Mouse (Mus musculus): ENCODE measurements around the gene Kdm4b. TPM values are rescaled to one million over a fixed set of nuclear protein-coding genes. Genes with fewer than 3 reads are reported as not detected.

The Kdm4b gene
- polyA plus RNA-seq, 1 experiment from 2014 or later: 22.4 TPM

- no peak for TF ChIP-seq CTCF (IDR thresholded peaks at IDR 0.05; ENCODE audit: low read depth)
- 92% methylated on average over 6 of the region's 6 CpGs for WGBS
- ATAC-seq (replicated peaks; ENCODE audit: low FRiP score, low read depth) (no peak), DNase-seq (ENCODE audit: low spot score) (no peak)
- Histone ChIP-seq H3K9me3 (replicated peaks; ENCODE audit: low read length) (no peaks in the 10 kb centered on the region), H3K9ac (ENCODE audit: low read depth, low read length) (no peak overlapping the region), H3K36me3 (ENCODE audit: insufficient read depth, low read length) (no peaks in the 10 kb centered on the region), H3K27ac (no peak overlapping the region), H3K4me2 (ENCODE audit: low read length) (no peak overlapping the region), H3K4me1 (replicated peaks; ENCODE audit: insufficient read depth, low read length) (no peaks in the 10 kb centered on the region; the same call in none of the 2 replicates), H3K27me3 (ENCODE audit: insufficient read depth, low read length) (no peaks in the 10 kb centered on the region), H3K4me3 (replicated peaks; ENCODE audit: low read depth, low read length) (no peak overlapping the region)
Measured at GRCm38 (mm10) chr17:56337791-56338190, 11.9 kb downstream of the Kdm4b start.

- H3K27me3 ChIP-seq (ENCODE audit: insufficient read depth, low read length): no peaks in the 10 kb centered on the region
- no peaks in the 10 kb centered on the region for H3K9me3 ChIP-seq (replicated peaks; ENCODE audit: low read length)
- ATAC-seq (replicated peaks; ENCODE audit: low FRiP score, low read depth) (peak; percentile 38; the same call in 1 of the 2 replicates), DNase-seq (ENCODE audit: low spot score) (peak; percentile 24)
- H3K27ac ChIP-seq: no peak overlapping the region
- no peak overlapping the region for H3K4me2 ChIP-seq (ENCODE audit: low read length)
- no peak overlapping the region for H3K9ac ChIP-seq (ENCODE audit: low read depth, low read length)
- no peak overlapping the region for H3K4me3 ChIP-seq (replicated peaks; ENCODE audit: low read depth, low read length)
- no peaks in the 10 kb centered on the region for H3K36me3 ChIP-seq (ENCODE audit: insufficient read depth, low read length)
- H3K4me1 ChIP-seq (replicated peaks; ENCODE audit: insufficient read depth, low read length): no peaks in the 10 kb centered on the region; the same call in none of the 2 replicates
- WGBS: 59% methylated on average over 4 of the region's 4 CpGs
- peak; percentile 61 for TF ChIP-seq CTCF (IDR thresholded peaks at IDR 0.05; ENCODE audit: low read depth)
Measured at GRCm38 (mm10) chr17:56338909-56339308, 13.0 kb downstream of the Kdm4b start.

GRCm38 (mm10) chr17:56340717-56341116 is 14.9 kb downstream of the Kdm4b start:
- no peaks in the 10 kb centered on the region for H3K9me3 ChIP-seq (replicated peaks; ENCODE audit: low read length)
- no peak overlapping the region for H3K9ac ChIP-seq (ENCODE audit: low read depth, low read length)
- TF ChIP-seq CTCF (IDR thresholded peaks at IDR 0.05; ENCODE audit: low read depth): no peak
- H3K4me2 ChIP-seq (ENCODE audit: low read length): no peak overlapping the region
- no peaks in the 10 kb centered on the region for H3K27me3 ChIP-seq (ENCODE audit: insufficient read depth, low read length)
- ATAC-seq (replicated peaks; ENCODE audit: low FRiP score, low read depth) (no peak), DNase-seq (ENCODE audit: low spot score) (no peak)
- H3K27ac ChIP-seq: no peak overlapping the region
- H3K36me3 ChIP-seq (ENCODE audit: insufficient read depth, low read length): no peaks in the 10 kb centered on the region
- no peaks in the 10 kb centered on the region; the same call in none of the 2 replicates for H3K4me1 ChIP-seq (replicated peaks; ENCODE audit: insufficient read depth, low read length)
- H3K4me3 ChIP-seq (replicated peaks; ENCODE audit: low read depth, low read length): no peak overlapping the region

- no peaks in the 10 kb centered on the region for H3K9me3 ChIP-seq (replicated peaks; ENCODE audit: low read length)
- no peaks in the 10 kb centered on the region; the same call in 1 of the 2 replicates for H3K4me1 ChIP-seq (replicated peaks; ENCODE audit: insufficient read depth, low read length)
- no peak for DNase-seq (ENCODE audit: low spot score)
- no peak overlapping the region for H3K4me2 ChIP-seq (ENCODE audit: low read length)
- no peak overlapping the region for H3K4me3 ChIP-seq (replicated peaks; ENCODE audit: low read depth, low read length)
- no peak for TF ChIP-seq CTCF (IDR thresholded peaks at IDR 0.05; ENCODE audit: low read depth)
- no peak for ATAC-seq (replicated peaks; ENCODE audit: low FRiP score, low read depth)
- no peaks in the 10 kb centered on the region for H3K27me3 ChIP-seq (ENCODE audit: insufficient read depth, low read length)
- no peaks in the 10 kb centered on the region for H3K36me3 ChIP-seq (ENCODE audit: insufficient read depth, low read length)
- H3K27ac ChIP-seq: no peak overlapping the region
- WGBS: 72% methylated on average over 3 of the region's 3 CpGs
- no peak overlapping the region for H3K9ac ChIP-seq (ENCODE audit: low read depth, low read length)
Measured at GRCm38 (mm10) chr17:56343466-56343865, 17.6 kb downstream of the Kdm4b start.

- no peak for TF ChIP-seq CTCF (IDR thresholded peaks at IDR 0.05; ENCODE audit: low read depth)
Measured at GRCm38 (mm10) chr17:56345364-56345763, 19.5 kb downstream of the Kdm4b start.

GRCm38 (mm10) chr17:56348128-56348527 is 22.3 kb downstream of the Kdm4b start:
- Histone ChIP-seq H3K4me1 (replicated peaks; ENCODE audit: insufficient read depth, low read length) (no peaks in the 10 kb centered on the region; the same call in 1 of the 2 replicates), H3K9ac (ENCODE audit: low read depth, low read length) (no peak overlapping the region), H3K9me3 (replicated peaks; ENCODE audit: low read length) (no peaks in the 10 kb centered on the region), H3K27me3 (ENCODE audit: insufficient read depth, low read length) (no peaks in the 10 kb centered on the region), H3K4me2 (ENCODE audit: low read length) (no peak overlapping the region), H3K27ac (no peak overlapping the region), H3K36me3 (ENCODE audit: insufficient read depth, low read length) (peaks cover 5% of the 10 kb centered on the region; the same call in 1 of the 2 replicates), H3K4me3 (replicated peaks; ENCODE audit: low read depth, low read length) (no peak overlapping the region)
- no peak for TF ChIP-seq CTCF (IDR thresholded peaks at IDR 0.05; ENCODE audit: low read depth)
- ATAC-seq (replicated peaks; ENCODE audit: low FRiP score, low read depth) (no peak), DNase-seq (ENCODE audit: low spot score) (no peak)
- WGBS: 57% methylated on average over 4 of the region's 4 CpGs

More at GRCm38 (mm10) chr17:56345364-56345763, 19.5 kb downstream of the Kdm4b start:
- H3K9me3 ChIP-seq (replicated peaks; ENCODE audit: low read length): no peaks in the 10 kb centered on the region
- no peak overlapping the region for H3K9ac ChIP-seq (ENCODE audit: low read depth, low read length)
- ATAC-seq (replicated peaks; ENCODE audit: low FRiP score, low read depth) (no peak), DNase-seq (ENCODE audit: low spot score) (no peak)
- H3K4me1 ChIP-seq (replicated peaks; ENCODE audit: insufficient read depth, low read length): no peaks in the 10 kb centered on the region; the same call in 1 of the 2 replicates
- WGBS: 64% methylated on average over 2 of the region's 2 CpGs
- no peak overlapping the region for H3K4me2 ChIP-seq (ENCODE audit: low read length)
- no peaks in the 10 kb centered on the region for H3K27me3 ChIP-seq (ENCODE audit: insufficient read depth, low read length)
- H3K27ac ChIP-seq: no peak overlapping the region
- no peaks in the 10 kb centered on the region for H3K36me3 ChIP-seq (ENCODE audit: insufficient read depth, low read length)
- no peak overlapping the region for H3K4me3 ChIP-seq (replicated peaks; ENCODE audit: low read depth, low read length)

GRCm38 (mm10) chr17:56348586-56348985 is 22.7 kb downstream of the Kdm4b start:
- DNase-seq (ENCODE audit: low spot score) (no peak), ATAC-seq (replicated peaks; ENCODE audit: low FRiP score, low read depth) (no peak)
- Histone ChIP-seq H3K4me2 (ENCODE audit: low read length) (no peak overlapping the region), H3K9ac (ENCODE audit: low read depth, low read length) (no peak overlapping the region), H3K9me3 (replicated peaks; ENCODE audit: low read length) (no peaks in the 10 kb centered on the region), H3K27me3 (ENCODE audit: insufficient read depth, low read length) (no peaks in the 10 kb centered on the region), H3K36me3 (ENCODE audit: insufficient read depth, low read length) (peaks cover 9% of the 10 kb centered on the region; the same call in 1 of the 2 replicates), H3K4me3 (replicated peaks; ENCODE audit: low read depth, low read length) (no peak overlapping the region), H3K27ac (no peak overlapping the region), H3K4me1 (replicated peaks; ENCODE audit: insufficient read depth, low read length) (no peaks in the 10 kb centered on the region; the same call in 1 of the 2 replicates)
- TF ChIP-seq CTCF (IDR thresholded peaks at IDR 0.05; ENCODE audit: low read depth): no peak

Data from kidney, postnatal 0 days (tissue).